Mouse (Mus musculus) kidney, embryonic 15.5 days (tissue): Measurements from ENCODE around the gene Gsdma. TPM values are rescaled to one million over a fixed set of nuclear protein-coding genes. Genes with fewer than 3 reads are reported as not detected.
A peak's percentile ranks its signal among the peaks of the same experiment; 100 is the strongest.
"Not testable (repeated sequence)": the region's sequence is repeated elsewhere in the genome, so short reads cannot be mapped to it uniquely, and the experiment has no call there.

Experiments used
- ATAC-seq: fragments of 200-750 bp; cut with Nextera tagmentation; replicated peaks from 2 replicates; pipeline ENCODE4 v1.8.0; 2017; ENCODE audit warnings: moderate TSS enrichment; ENCODE audit not compliant: low FRiP score
- H3K27ac ChIP-seq: fragments of 300-500 bp; sonication (generic); 2 replicates; pipeline ENCODE4 v1.5.1; 2015; ENCODE audit warnings: mild to moderate bottlenecking, inconsistent platforms
- H3K27me3 ChIP-seq: fragments of 300-500 bp; sonication (generic); 2 replicates; pipeline ENCODE4 v1.6.1; 2015; ENCODE audit warnings: inconsistent platforms
- H3K36me3 ChIP-seq: fragments of 300-500 bp; sonication (generic); 2 replicates; pipeline ENCODE4 v1.6.1; 2015; ENCODE audit warnings: inconsistent platforms
- H3K4me1 ChIP-seq: fragments of 300-500 bp; sonication (generic); 2 replicates; pipeline ENCODE4 v1.6.1; 2015; ENCODE audit warnings: inconsistent platforms
- H3K4me2 ChIP-seq: fragments of 300-500 bp; sonication (generic); 2 replicates; pipeline ENCODE4 v1.6.1; 2015; ENCODE audit warnings: moderate library complexity, mild to moderate bottlenecking, inconsistent platforms
- H3K4me3 ChIP-seq: fragments of 300-500 bp; sonication (generic); replicated peaks from 2 replicates; pipeline ENCODE4 v1.5.1; 2015; ENCODE audit warnings: mild to moderate bottlenecking, inconsistent platforms
- H3K9ac ChIP-seq: fragments of 300-500 bp; sonication (generic); 2 replicates; pipeline ENCODE4 v1.6.1; 2015; ENCODE audit warnings: mild to moderate bottlenecking, inconsistent platforms
- H3K9me3 ChIP-seq: fragments of 300-500 bp; sonication (generic); replicated peaks from 2 replicates; pipeline ENCODE4 v1.6.1; 2016; ENCODE audit warnings: inconsistent platforms
- WGBS: fragments of 180-500 bp; shearing (Covaris S2); methylation state at CpG from one replicate; pipeline ENCODE4 v1.1.7; 2015; ENCODE audit warnings: mixed read lengths; 5-methylcytosine and 5-hydroxymethylcytosine counted together
- polyA plus RNA-seq: library from polyadenylated mRNA; unstranded; fragments of >200 nt; fragmentation: Nextera tagmentation; extraction: Ambion mirVana; gene quantifications from 2 replicates; pipeline ENCODE4 v1.2.1, GENCODE M21; 2015

Gene Gsdma
- polyA plus RNA-seq, 1 experiment from 2014 or later: 0.06 TPM

GRCm38 (mm10) chr11:98646459-98646858 is 17.7 kb upstream of the Gsdma start, which contains the start of gene Gsdma2:
Gsdma2 (plus strand) TSS chr11:98646759.
- Histone ChIP-seq H3K9me3 (no peaks in the 10 kb centered on the region), H3K36me3 (no peaks in the 10 kb centered on the region)

GRCm38 (mm10) chr11:98655076-98655475 is 9.1 kb upstream of the Gsdma start:
- H3K4me1 ChIP-seq, H3K36me3 ChIP-seq, ATAC-seq, H3K9me3 ChIP-seq, H3K4me2 ChIP-seq, H3K4me3 ChIP-seq, H3K9ac ChIP-seq, H3K27ac ChIP-seq: not testable (repeated sequence)
- 17% methylated on average over 7 of the region's 7 CpGs for WGBS
- H3K27me3 ChIP-seq: peaks cover 14% of the 10 kb centered on the region; the same call in 1 of the 2 replicates

More at GRCm38 (mm10) chr11:98646459-98646858, 17.7 kb upstream of the Gsdma start, which contains the start of gene Gsdma2:
- H3K4me2 ChIP-seq: no peak within 1 kb of the TSS
- H3K4me3 ChIP-seq: no peak within 1 kb of the TSS
- H3K27ac ChIP-seq: no peak within 1 kb of the TSS
- peaks cover 27% of the 10 kb centered on the region for H3K27me3 ChIP-seq
- WGBS: 65% methylated on average over 2 of the region's 2 CpGs
- 0 out of 2 replicates have a peak, but pooled peaks cover 2% of the 10 kb centered on the region for H3K4me1 ChIP-seq
- H3K9ac ChIP-seq: no peak within 1 kb of the TSS
- no peak for ATAC-seq

- Histone ChIP-seq H3K9ac (no peak overlapping the region), H3K36me3 (no peaks in the 10 kb centered on the region), H3K4me3 (no peak overlapping the region), H3K9me3 (no peaks in the 10 kb centered on the region), H3K27ac (no peak overlapping the region), H3K4me1 (peaks cover 6% of the 10 kb centered on the region), H3K4me2 (peak overlapping the region; percentile 33), H3K27me3 (0 out of 2 replicates have a peak, but pooled peaks cover 7% of the 10 kb centered on the region)
- 9% methylated on average over 6 of the region's 6 CpGs for WGBS
- no peak; the same call in 1 of the 2 replicates for ATAC-seq
These were observed 3.6 kb upstream of the Gsdma start for GRCm38 (mm10) chr11:98660517-98660916.

GRCm38 (mm10) chr11:98668984-98669383 is 4.8 kb downstream of the Gsdma start:
- Histone ChIP-seq H3K27me3 (peaks cover 43% of the 10 kb centered on the region), H3K9me3 (no peaks in the 10 kb centered on the region), H3K4me3 (no peak overlapping the region), H3K36me3 (no peaks in the 10 kb centered on the region), H3K9ac (no peak overlapping the region), H3K4me1 (0 out of 2 replicates have a peak, but pooled peaks cover 2% of the 10 kb centered on the region), H3K4me2 (no peak overlapping the region), H3K27ac (no peak overlapping the region)
- WGBS: 58% methylated on average over 2 of the region's 2 CpGs
- no peak for ATAC-seq

- Histone ChIP-seq H3K27me3 (peaks cover 40% of the 10 kb centered on the region), H3K4me3 (no peak overlapping the region), H3K9ac (no peak overlapping the region), H3K4me2 (no peak overlapping the region), H3K9me3 (no peaks in the 10 kb centered on the region), H3K27ac (no peak overlapping the region), H3K4me1 (peaks cover 10% of the 10 kb centered on the region), H3K36me3 (no peaks in the 10 kb centered on the region)
- no peak for ATAC-seq
- 74% methylated on average over 3 of the region's 3 CpGs for WGBS
These were observed 7.2 kb downstream of the Gsdma start for GRCm38 (mm10) chr11:98671284-98671815.

DNA sequence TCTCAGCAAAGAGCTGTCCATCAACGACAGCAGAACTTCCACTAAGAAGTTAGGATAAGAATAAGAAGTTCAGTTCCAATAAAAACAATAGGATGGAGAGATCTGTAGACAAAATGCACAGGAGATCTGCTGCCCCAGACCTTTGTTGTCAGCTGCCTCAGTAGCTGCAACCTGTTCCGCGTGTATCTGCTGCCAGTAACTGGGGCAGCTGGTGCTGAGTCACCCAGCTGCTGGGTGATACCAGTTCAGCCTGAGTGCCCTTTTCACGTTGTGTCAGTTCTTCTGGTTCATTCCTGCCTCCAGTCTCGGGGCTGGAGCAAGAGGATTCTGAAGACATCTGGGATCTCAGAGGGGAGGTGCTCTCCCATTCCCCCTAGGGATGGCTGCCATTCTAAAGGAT is 7.7 kb downstream of the Gsdma start:
- Histone ChIP-seq H3K9me3 (no peaks in the 10 kb centered on the region), H3K4me1 (peaks cover 12% of the 10 kb centered on the region), H3K9ac (no peak overlapping the region), H3K27me3 (peaks cover 40% of the 10 kb centered on the region), H3K4me2 (no peak overlapping the region), H3K36me3 (no peaks in the 10 kb centered on the region), H3K27ac (no peak overlapping the region), H3K4me3 (no peak overlapping the region)
- no peak for ATAC-seq
- WGBS: 52% methylated on average over 5 of the region's 5 CpGs

GRCm38 (mm10) chr11:98672482-98672881 is 8.3 kb downstream of the Gsdma start:
- Histone ChIP-seq H3K4me2 (no peak overlapping the region), H3K9ac (no peak overlapping the region), H3K27me3 (peaks cover 35% of the 10 kb centered on the region), H3K36me3 (no peaks in the 10 kb centered on the region), H3K27ac (no peak overlapping the region), H3K4me1 (peaks cover 12% of the 10 kb centered on the region), H3K4me3 (no peak overlapping the region), H3K9me3 (no peaks in the 10 kb centered on the region)
- 84% methylated on average over 5 of the region's 5 CpGs for WGBS
- no peak for ATAC-seq

GRCm38 (mm10) chr11:98673136-98673535 is 9.0 kb downstream of the Gsdma start:
- not testable (repeated sequence) for H3K9me3 ChIP-seq, H3K4me3 ChIP-seq, H3K27ac ChIP-seq, H3K36me3 ChIP-seq, H3K9ac ChIP-seq
- Histone ChIP-seq H3K27me3 (peaks cover 29% of the 10 kb centered on the region), H3K4me2 (peak overlapping the region; percentile 44), H3K4me1 (peaks cover 12% of the 10 kb centered on the region)
- WGBS: 8% methylated on average over 7 of the region's 7 CpGs
- ATAC-seq: peak; percentile 40; the same call in 1 of the 2 replicates

GRCm38 (mm10) chr11:98675829-98676363 is 11.7 kb downstream of the Gsdma start:
- no peak overlapping the region for H3K4me3 ChIP-seq
- no peak for ATAC-seq
- H3K4me1 ChIP-seq: peaks cover 12% of the 10 kb centered on the region
- no peak overlapping the region for H3K9ac ChIP-seq
- no peak overlapping the region for H3K4me2 ChIP-seq
- H3K27me3 ChIP-seq: peaks cover 12% of the 10 kb centered on the region; the same call in 1 of the 2 replicates
- WGBS: 20% methylated on average over 7 of the region's 7 CpGs
- no peaks in the 10 kb centered on the region for H3K9me3 ChIP-seq
- no peak overlapping the region for H3K27ac ChIP-seq
- no peaks in the 10 kb centered on the region for H3K36me3 ChIP-seq

GRCm38 (mm10) chr11:98680023-98680422 is 15.9 kb downstream of the Gsdma start:
- Histone ChIP-seq H3K27me3 (no peaks in the 10 kb centered on the region), H3K9ac (no peak overlapping the region), H3K4me1 (peaks cover 22% of the 10 kb centered on the region), H3K9me3 (no peaks in the 10 kb centered on the region), H3K27ac (no peak overlapping the region), H3K4me3 (no peak overlapping the region), H3K4me2 (no peak overlapping the region), H3K36me3 (peaks cover 8% of the 10 kb centered on the region)
- 96% methylated on average over 1 of the region's 1 CpGs for WGBS
- no peak for ATAC-seq

DNA sequence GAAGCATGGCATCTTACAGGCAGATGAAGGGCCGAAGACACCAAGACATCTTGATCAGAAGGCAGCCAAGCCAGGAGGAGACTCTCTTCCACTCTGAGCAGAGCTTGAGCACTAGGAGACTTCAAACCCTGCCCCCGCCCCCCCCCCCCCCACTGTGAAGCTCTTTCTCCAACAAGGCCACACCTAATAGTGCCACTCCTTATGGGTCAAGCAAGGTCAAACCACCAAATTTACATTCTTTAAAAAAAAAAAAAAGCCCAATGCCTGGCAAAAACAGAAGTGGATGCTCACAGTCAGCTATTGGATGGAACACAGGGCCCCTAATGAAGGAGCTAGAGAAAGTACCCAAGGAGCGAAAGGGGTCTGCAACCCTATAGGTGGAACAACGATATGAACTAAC is 16.4 kb downstream of the Gsdma start:
- H3K27me3 ChIP-seq, H3K9me3 ChIP-seq, H3K4me2 ChIP-seq, H3K4me3 ChIP-seq, H3K27ac ChIP-seq, H3K9ac ChIP-seq, ATAC-seq: not testable (repeated sequence)
- Histone ChIP-seq H3K4me1 (peaks cover 22% of the 10 kb centered on the region), H3K36me3 (peaks cover 14% of the 10 kb centered on the region)
- 88% methylated on average over 4 of the region's 4 CpGs for WGBS

GRCm38 (mm10) chr11:98681186-98681585 is 17.0 kb downstream of the Gsdma start:
- Histone ChIP-seq H3K9me3 (no peaks in the 10 kb centered on the region), H3K4me2 (no peak overlapping the region; the same call in 1 of the 2 replicates), H3K9ac (no peak overlapping the region), H3K36me3 (peaks cover 20% of the 10 kb centered on the region), H3K27ac (no peak overlapping the region), H3K4me1 (peaks cover 20% of the 10 kb centered on the region), H3K27me3 (no peaks in the 10 kb centered on the region), H3K4me3 (no peak overlapping the region)
- 83% methylated on average over 4 of the region's 4 CpGs for WGBS
- no peak for ATAC-seq
